In genomic region chr3:76000481-76000880, GRCm38 (mm10) we compare ENCODE assay signal across 11 mouse cellular contexts.
"Had no signal": no experiment of that assay in that cellular context is flagged by ENCODE, and none has a peak within 500 bp of the region (broad histone marks: within the 10 kb centered on the region; RNA-seq: fewer than 3 reads in every experiment).

No protein-coding gene starts in this region.

- H3K4me2 ChIP-seq: kidney, embryonic 15.5 days; limb, embryonic 12.5 days; liver, embryonic 12.5 days; liver, embryonic 15.5 days; lung, embryonic 15.5 days had no signal

- DNase-seq: liver; thymus, adult 18-20 months; thymus, postnatal 36 days had no signal

- ATAC-seq: liver, embryonic 12.5 days had no signal

- H3K27ac ChIP-seq: kidney, embryonic 15.5 days; left cerebral cortex, adult 2 months; limb, embryonic 12.5 days; liver, embryonic 12.5 days; liver, embryonic 15.5 days; lung, embryonic 15.5 days; midbrain, embryonic 10.5 days had no signal

- H3K4me1 ChIP-seq: kidney, embryonic 15.5 days; limb, embryonic 12.5 days; liver, embryonic 12.5 days; liver, embryonic 15.5 days; lung, embryonic 15.5 days; midbrain, embryonic 10.5 days had no signal

- H3K4me3 ChIP-seq: kidney, embryonic 15.5 days; left cerebral cortex, adult 2 months; limb, embryonic 12.5 days; liver, embryonic 12.5 days; liver, embryonic 15.5 days; lung, embryonic 15.5 days; megakaryocyte, embryonic 14.5 days; midbrain, embryonic 10.5 days had no signal

- H3K9me3 ChIP-seq: kidney, embryonic 15.5 days; limb, embryonic 12.5 days; liver, embryonic 12.5 days; liver, embryonic 15.5 days; lung, embryonic 15.5 days; midbrain, embryonic 10.5 days had no signal

- H3K36me3 ChIP-seq: kidney, embryonic 15.5 days; limb, embryonic 12.5 days; liver, embryonic 12.5 days; liver, embryonic 15.5 days; lung, embryonic 15.5 days; midbrain, embryonic 10.5 days had no signal

- H3K27me3 ChIP-seq: kidney, embryonic 15.5 days; limb, embryonic 12.5 days; liver, embryonic 12.5 days; liver, embryonic 15.5 days; lung, embryonic 15.5 days; megakaryocyte, embryonic 14.5 days had no signal

- H3K9ac ChIP-seq: kidney, embryonic 15.5 days; limb, embryonic 12.5 days; liver, embryonic 12.5 days; liver, embryonic 15.5 days; lung, embryonic 15.5 days had no signal
